ENCODE assay signal across 8 mouse cellular contexts in the genomic region with DNA sequence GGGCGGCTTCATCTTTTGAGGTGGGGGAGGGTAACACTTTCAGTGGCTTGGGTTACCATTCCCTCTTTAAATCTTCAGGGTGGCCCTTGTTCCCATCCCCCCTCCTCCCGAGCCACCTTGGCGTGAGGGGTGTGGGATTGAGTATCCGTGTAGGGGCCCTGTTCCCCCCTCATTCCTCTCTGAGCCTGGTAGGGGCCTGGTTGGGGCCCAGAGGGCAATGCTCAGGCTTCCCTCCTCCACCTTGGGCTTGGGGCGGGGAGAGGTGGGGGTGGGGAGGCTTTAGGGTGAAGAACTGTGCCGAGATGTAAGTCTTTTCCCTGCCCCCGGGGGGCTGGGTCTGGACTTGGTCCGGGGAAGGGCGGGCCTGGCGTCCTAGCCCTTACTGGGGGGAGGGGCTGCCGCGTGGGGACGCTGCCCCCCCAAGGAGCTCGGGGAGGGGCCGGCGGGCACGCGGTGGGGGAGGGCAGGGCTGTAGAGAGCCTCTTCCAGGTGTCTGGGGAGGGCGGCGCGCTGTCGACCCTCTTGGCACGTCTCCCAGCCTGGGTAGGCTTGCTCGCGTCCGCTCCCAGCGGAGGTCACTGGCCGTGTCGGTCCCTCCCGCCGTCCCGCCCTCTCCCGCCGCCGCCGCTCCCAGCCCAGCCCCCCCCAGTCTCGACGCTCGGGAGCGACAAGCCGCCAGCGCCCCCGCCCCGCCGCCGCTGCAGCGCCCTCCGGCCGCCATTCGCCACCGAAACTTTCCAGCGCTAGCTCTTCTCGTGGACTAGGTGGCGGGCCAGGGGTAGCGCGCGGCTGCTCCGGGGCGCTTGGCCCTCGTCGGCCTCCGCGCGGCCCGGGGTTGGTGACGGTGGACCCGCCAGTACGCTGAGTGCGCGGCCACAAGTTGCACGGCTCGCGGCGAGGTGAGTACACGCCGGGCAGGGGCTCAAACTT. TPM values are rescaled to one million over a fixed set of nuclear protein-coding genes. Genes with fewer than 3 reads are reported as not detected.
DNase-seq lines count a peak whose midpoint lies in the region; ATAC-seq lines count a peak whose summit lies in the region.

A gene (plus strand): TSS at position 643 of the 930 bp plus-strand sequence.

- peak; percentile 83 for ATAC-seq in forebrain, embryonic 12.5 days (ENCODE audit: low FRiP score)
- peak; percentile 83 for ATAC-seq in heart, embryonic 16.5 days (replicated peaks; ENCODE audit: extremely low read depth, insufficient read depth, low FRiP score)
- ATAC-seq in neural tube, embryonic 15.5 days (ENCODE audit: low FRiP score), result peak; percentile 64

- DNase-seq in CD8-positive naive resting alpha-beta T cell, adult 2 months (ENCODE audit: low read depth in 2 of 2, low spot score in 2 of 2), result peak; percentile 18 to 38
- DNase-seq in kidney, postnatal 36 days, result peak; percentile 80 to 84
- DNase-seq in lung, adult 18-20 months, result peak; percentile 70 to 79
- DNase-seq in testis, postnatal 14 days (ENCODE audit: low spot score), result peak; percentile 83

- WGBS in forebrain, embryonic 12.5 days, result 23% methylated on average over 37 of the region's 76 CpGs
- 15% methylated on average over 55 of the region's 76 CpGs for WGBS in heart, embryonic 16.5 days
- WGBS in neural tube, embryonic 15.5 days, result 25% methylated on average over 48 of the region's 76 CpGs

- H3K4me3 ChIP-seq in brown adipose tissue, adult 24 weeks (ENCODE audit: insufficient read depth, low read depth, low read length), result peak within 1 kb of the TSS; percentile 97
- peak within 1 kb of the TSS; percentile 62 for H3K4me3 ChIP-seq in forebrain, embryonic 12.5 days (replicated peaks)
- H3K4me3 ChIP-seq in heart, embryonic 16.5 days (ENCODE audit: low read length), result peak within 1 kb of the TSS; percentile 80
- peak within 1 kb of the TSS; percentile 59 for H3K4me3 ChIP-seq in neural tube, embryonic 15.5 days (replicated peaks)

- no peaks in the 10 kb centered on the region for H3K27me3 ChIP-seq in forebrain, embryonic 12.5 days
- no peaks in the 10 kb centered on the region for H3K27me3 ChIP-seq in heart, embryonic 16.5 days (ENCODE audit: control insufficient read depth, insufficient read depth, low read length)
- no peaks in the 10 kb centered on the region for H3K27me3 ChIP-seq in neural tube, embryonic 15.5 days (replicated peaks)

- H3K27ac ChIP-seq in brown adipose tissue, adult 24 weeks (replicated peaks; ENCODE audit: low read depth, low read length), result peak within 1 kb of the TSS; percentile 92
- H3K27ac ChIP-seq in forebrain, embryonic 12.5 days, result peak within 1 kb of the TSS; percentile 94
- peak within 1 kb of the TSS; percentile 98 for H3K27ac ChIP-seq in heart, embryonic 16.5 days (ENCODE audit: low read length)
- H3K27ac ChIP-seq in neural tube, embryonic 15.5 days (replicated peaks), result peak within 1 kb of the TSS; percentile 89

- no peaks in the 10 kb centered on the region for H3K36me3 ChIP-seq in forebrain, embryonic 12.5 days (replicated peaks)
- H3K36me3 ChIP-seq in heart, embryonic 16.5 days (ENCODE audit: control insufficient read depth, insufficient read depth), result no peaks in the 10 kb centered on the region
- no peaks in the 10 kb centered on the region for H3K36me3 ChIP-seq in neural tube, embryonic 15.5 days

- 0 out of 2 replicates have a peak, but pooled peaks cover 3% of the 10 kb centered on the region for H3K9me3 ChIP-seq in forebrain, embryonic 12.5 days
- H3K9me3 ChIP-seq in heart, embryonic 16.5 days (replicated peaks; ENCODE audit: control insufficient read depth, low read length), result no peaks in the 10 kb centered on the region
- H3K9me3 ChIP-seq in neural tube, embryonic 15.5 days (replicated peaks), result no peaks in the 10 kb centered on the region

- H3K4me1 ChIP-seq in brown adipose tissue, adult 24 weeks (ENCODE audit: control insufficient read depth, insufficient read depth, insufficient read length, low read length), result peaks cover 2% of the 10 kb centered on the region
- peaks cover 18% of the 10 kb centered on the region for H3K4me1 ChIP-seq in forebrain, embryonic 12.5 days
- H3K4me1 ChIP-seq in heart, embryonic 16.5 days (ENCODE audit: control insufficient read depth, insufficient read depth, low read length), result peaks cover 8% of the 10 kb centered on the region
- peaks cover 16% of the 10 kb centered on the region for H3K4me1 ChIP-seq in neural tube, embryonic 15.5 days

- peak within 1 kb of the TSS; percentile 56 for H3K4me2 ChIP-seq in forebrain, embryonic 12.5 days
- peak within 1 kb of the TSS; percentile 63 for H3K4me2 ChIP-seq in heart, embryonic 16.5 days (ENCODE audit: low read depth, low read length)
- peak within 1 kb of the TSS; percentile 57 for H3K4me2 ChIP-seq in neural tube, embryonic 15.5 days

- peak within 1 kb of the TSS; percentile 80 for H3K9ac ChIP-seq in forebrain, embryonic 12.5 days
- peak within 1 kb of the TSS; percentile 93 for H3K9ac ChIP-seq in heart, embryonic 16.5 days (ENCODE audit: low read length)
- peak within 1 kb of the TSS; percentile 68 for H3K9ac ChIP-seq in neural tube, embryonic 15.5 days (replicated peaks)

RNA-seq across cellular contexts. Expression of the gene that starts here (rescaled TPM):
- polyA plus RNA-seq in brown adipose tissue, adult 24 weeks (2012; ENCODE audit: insufficient read depth, insufficient read length, missing spikeins), result 23.2 and 30.4 TPM in 2 replicates
- polyA plus RNA-seq in forebrain, embryonic 12.5 days (2016; fragmentation: Nextera tagmentation; extraction: Ambion mirVana), result 68.8 and 70.1 TPM in 2 replicates
- 55.5 and 59.9 TPM in 2 replicates for polyA plus RNA-seq in heart, embryonic 16.5 days (2015; fragmentation: Nextera tagmentation; extraction: Ambion mirVana)
- polyA plus RNA-seq in neural tube, embryonic 15.5 days (2015; fragmentation: Nextera tagmentation; extraction: Ambion mirVana), result 41.4 and 49.7 TPM in 2 replicates

Comparison
In these comparisons a context has a peak if more than half of its experiments do, and no peak if none do; other contexts are left out.
1. Peak in every context shown above with its lines: DNase-seq, ATAC-seq, H3K4me3 ChIP-seq and H3K27ac ChIP-seq.
2. DNase-seq: peak in every context shown above with its lines; median percentile 83 in testis, postnatal 14 days; 82 in kidney, postnatal 36 days; 74 in lung, adult 18-20 months; 28 in CD8-positive naive resting alpha-beta T cell, adult 2 months.